Mouse (Mus musculus) layer of hippocampus, adult 8-10 months (tissue): ENCODE results near the gene Olfr49. TPM values are rescaled to one million over a fixed set of nuclear protein-coding genes. Genes with fewer than 3 reads are reported as not detected.

ENCODE experiments used
- DNase-seq, 2 experiments: peaks; one replicate each; pipeline ENCODE4 v3.0.0; 2022; ENCODE audit warnings: low spot score in 2 of 2
- total RNA-seq, 4 experiments: library from RNA; stranded (reverse); gene quantifications; 2 replicates each; pipeline ENCODE4 v1.2.4; 2022

Gene Olfr49
- total RNA-seq, 4 experiments from 2014 or later = not detected

GRCm38 (mm10) chr14:54261386-54261785 is 23.4 kb downstream of the Olfr49 start:
- DNase-seq = no peak

DNA sequence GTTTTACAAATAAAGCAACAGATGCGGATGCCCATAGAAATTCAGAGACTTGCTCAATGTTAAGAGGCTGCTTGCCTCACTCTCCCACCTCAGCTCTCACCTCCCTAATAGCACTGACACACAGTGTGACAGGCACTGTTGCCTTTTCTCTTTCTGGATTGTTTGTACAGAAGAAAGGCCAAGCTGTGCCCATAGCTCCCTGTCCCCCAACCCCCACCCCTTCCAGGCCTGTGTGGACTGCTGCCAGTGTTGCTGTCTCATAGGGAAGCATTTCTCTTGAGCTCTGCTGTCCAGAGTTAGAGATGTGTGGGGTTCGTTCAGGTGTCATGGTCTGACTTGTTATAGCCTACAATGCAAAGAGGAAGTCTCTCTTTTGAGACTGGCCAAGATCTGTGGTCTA is 24.5 kb downstream of the Olfr49 start:
- no peak for DNase-seq

- DNase-seq = no peak
These were observed 25.0 kb downstream of the Olfr49 start for GRCm38 (mm10) chr14:54259722-54260085.

DNA sequence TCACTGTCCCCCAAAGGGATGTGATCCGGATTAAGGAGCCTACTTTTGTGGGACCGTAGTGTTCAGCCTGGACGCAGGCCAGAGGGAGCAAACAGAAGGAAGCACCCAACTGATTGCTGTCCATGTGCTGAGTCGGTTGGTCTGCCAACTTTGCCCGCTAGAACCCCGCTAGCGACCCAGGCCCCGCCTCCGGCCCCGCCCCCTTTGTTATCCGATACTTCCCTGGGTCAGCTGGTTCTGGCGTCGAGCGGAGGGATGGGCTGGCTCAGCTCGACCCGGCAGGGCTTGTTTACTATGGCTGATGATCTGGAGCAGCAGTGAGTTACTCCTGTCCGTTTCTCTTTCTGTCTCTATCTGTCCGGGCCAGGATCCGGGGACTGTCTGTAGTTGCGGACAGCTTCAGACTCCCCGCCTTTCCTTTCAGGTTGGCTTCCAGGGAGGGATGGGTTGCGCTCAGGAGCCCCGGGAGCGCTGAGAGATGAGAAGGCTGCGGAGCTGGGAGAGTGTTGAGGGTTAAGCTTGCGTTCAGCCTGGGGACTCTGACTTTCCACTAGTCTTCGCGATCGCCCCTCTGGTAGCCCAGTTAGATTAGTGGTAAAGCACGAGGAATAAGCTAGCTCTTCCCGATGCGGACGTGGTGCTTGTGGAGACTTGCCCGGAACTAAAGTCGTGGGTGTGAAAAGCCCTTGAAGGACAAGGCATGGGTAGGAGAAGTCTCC is 25.6 kb downstream of the Olfr49 start:
- DNase-seq = peak; percentile 76 to 77

- no peak for DNase-seq
These were observed 26.5 kb downstream of the Olfr49 start for GRCm38 (mm10) chr14:54258131-54258670.

DNA sequence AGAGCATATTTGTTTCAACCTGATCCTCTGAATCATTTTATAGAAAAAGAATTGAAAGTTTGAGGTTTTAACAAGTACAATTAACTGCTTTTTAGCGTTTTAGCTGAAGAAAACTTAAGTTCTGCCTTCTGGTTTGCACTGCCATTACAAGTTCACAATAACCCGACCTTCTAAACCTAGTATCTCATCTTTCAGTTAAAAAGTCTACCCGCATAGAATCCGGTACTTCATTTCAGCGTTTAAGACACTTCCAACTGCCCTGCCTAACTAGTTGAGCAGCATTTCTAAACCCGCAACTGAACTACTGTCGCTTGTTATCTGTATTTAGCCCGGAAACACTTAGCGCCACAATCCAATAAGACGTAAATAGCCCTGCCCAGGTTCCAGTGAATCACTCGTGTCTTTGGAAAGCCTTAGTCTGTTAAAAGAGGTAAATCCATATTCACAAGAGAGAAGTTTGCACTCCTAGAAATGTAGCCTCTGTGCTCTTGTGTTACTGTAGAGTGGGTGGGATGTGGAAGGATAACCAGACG is 30.0 kb downstream of the Olfr49 start:
- DNase-seq = no peak

GRCm38 (mm10) chr14:54253741-54254291 is 30.9 kb downstream of the Olfr49 start, which contains the start of the genes Dad1 and Abhd4:
Dad1 (minus strand) TSS chr14:54254104.
Abhd4 (plus strand) TSS chr14:54254188.
- peak; percentile 97 to 98 for DNase-seq

DNA sequence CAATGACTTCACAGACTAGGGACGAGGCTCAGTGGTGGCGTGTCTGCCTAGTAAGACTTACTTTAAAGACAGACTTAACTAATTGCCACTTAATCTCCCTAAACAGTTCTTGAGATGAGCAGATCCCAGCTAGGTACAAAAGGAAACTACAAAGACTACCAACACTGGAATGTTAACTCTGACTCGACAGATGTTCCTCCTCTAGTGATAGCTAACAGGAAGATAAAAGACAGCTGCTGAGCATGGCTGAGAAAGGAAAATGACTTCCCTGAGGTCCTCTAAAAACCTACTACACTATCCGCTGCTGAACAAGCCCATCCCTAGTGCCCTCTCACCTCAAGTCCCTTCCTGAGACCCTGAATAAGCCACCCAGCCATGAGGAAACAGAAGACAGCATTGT is 34.6 kb downstream of the Olfr49 start:
- no peak for DNase-seq

- DNase-seq = no peak
These were observed 35.4 kb downstream of the Olfr49 start for GRCm38 (mm10) chr14:54249326-54249725.

- DNase-seq = no peak
These were observed 38.5 kb downstream of the Olfr49 start for GRCm38 (mm10) chr14:54246232-54246631.

GRCm38 (mm10) chr14:54244183-54244582 is 40.6 kb downstream of the Olfr49 start:
- DNase-seq = no peak

- DNase-seq = no peak
These were observed 44.2 kb downstream of the Olfr49 start for GRCm38 (mm10) chr14:54240542-54240941.

DNA sequence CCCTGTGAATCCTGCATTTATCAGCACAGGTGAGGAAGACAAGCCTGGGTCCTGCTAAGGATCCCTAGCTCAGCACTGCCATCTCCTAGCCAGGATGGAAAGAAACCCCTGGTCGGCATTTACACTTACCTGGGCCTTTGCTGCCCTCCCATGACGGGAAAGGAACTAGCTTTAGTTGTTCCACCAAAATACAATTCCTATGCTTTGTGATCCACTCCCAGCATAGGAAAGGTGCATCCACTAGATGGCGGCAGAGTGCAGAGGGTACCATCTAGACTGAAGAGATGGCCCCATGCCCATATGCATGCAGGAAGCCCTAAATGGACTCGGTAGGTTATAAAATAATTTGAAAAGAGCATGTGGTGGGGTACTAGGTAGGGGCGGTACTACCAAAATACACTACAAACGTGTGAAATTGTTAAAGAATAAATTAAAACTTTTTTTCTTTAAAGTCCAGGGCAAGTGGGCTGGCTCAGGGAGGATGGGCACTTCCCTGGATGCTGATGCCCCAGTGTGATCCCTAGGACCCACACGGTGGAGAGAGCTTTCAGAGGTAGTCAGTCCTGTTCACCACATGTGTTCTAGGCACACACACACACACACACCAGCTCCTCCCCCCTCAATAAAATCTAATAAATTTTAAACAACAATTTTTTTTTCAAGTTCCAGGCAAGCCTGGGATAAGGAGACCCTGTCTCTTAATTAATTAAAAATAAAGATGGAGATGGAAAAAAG is 45.6 kb downstream of the Olfr49 start:
- peak; percentile 67 to 82 for DNase-seq

GRCm38 (mm10) chr14:54236881-54237280 is 47.9 kb downstream of the Olfr49 start:
- no peak for DNase-seq

DNA sequence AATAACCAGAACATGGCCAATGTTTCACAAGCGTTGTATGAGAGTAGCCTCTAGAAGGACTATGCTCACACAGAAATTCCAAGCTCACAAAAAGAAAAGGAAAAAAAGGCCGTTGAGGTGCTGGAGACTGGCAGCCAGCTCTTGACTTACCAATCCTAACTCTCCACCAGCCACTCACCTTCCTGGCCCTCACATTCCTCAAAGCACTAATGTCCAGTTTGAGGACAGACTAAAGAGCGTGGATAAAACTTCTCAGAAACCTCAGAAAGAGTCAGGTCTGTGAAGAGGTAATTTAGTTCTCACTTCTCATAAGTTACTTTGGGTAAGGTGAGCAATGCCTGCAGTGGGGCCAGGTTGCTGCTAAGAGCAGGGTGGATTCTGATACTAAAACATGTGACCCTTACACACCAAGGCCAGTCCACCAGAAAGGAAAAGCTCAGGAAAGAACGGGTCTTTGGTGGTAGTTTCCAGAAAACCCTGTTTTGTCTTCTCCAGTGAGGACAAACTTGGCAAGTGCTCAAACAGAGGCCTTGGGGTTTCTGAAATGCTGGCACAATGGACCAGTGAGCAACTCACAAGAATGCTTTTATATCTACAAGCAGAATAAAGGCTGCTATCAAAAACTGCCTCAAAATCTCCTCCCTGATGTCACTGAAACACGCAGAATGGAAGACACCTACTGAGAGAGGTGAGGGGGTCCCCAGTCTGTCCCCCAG is 48.8 kb downstream of the Olfr49 start:
- DNase-seq = no peak

- no peak for DNase-seq
These were observed 50.3 kb downstream of the Olfr49 start for GRCm38 (mm10) chr14:54234231-54235040.

- DNase-seq = no peak
These were observed 51.1 kb downstream of the Olfr49 start for GRCm38 (mm10) chr14:54233559-54234143.

- no peak for DNase-seq
These were observed 51.8 kb downstream of the Olfr49 start for GRCm38 (mm10) chr14:54232811-54233558.

GRCm38 (mm10) chr14:54232143-54232542 is 52.6 kb downstream of the Olfr49 start:
- DNase-seq = no peak
